Mouse (Mus musculus) lung, embryonic 15.5 days (tissue): ENCODE measurements around the gene Asb16. TPM values are rescaled to one million over a fixed set of nuclear protein-coding genes. Genes with fewer than 3 reads are reported as not detected.
A peak's percentile ranks its signal among the peaks of the same experiment; 100 is the strongest.

Experiments
- ATAC-seq: fragments of 200-750 bp; cut with Nextera tagmentation; 2 replicates; pipeline ENCODE4 v1.8.0; 2017; ENCODE audit warnings: moderate number of reproducible peaks, borderline replicate concordance; ENCODE audit not compliant: low FRiP score, low TSS enrichment; ENCODE audit errors: extremely low read depth
- H3K27ac ChIP-seq: fragments of 300-500 bp; sonication (generic); 2 replicates; pipeline ENCODE4 v1.5.1; 2015; ENCODE audit warnings: moderate library complexity, mild to moderate bottlenecking, inconsistent platforms
- H3K27me3 ChIP-seq: fragments of 300-500 bp; sonication (generic); 2 replicates; pipeline ENCODE4 v1.6.1; 2015; ENCODE audit warnings: inconsistent platforms
- H3K36me3 ChIP-seq: fragments of 300-500 bp; sonication (generic); 2 replicates; pipeline ENCODE4 v1.6.1; 2015; ENCODE audit warnings: inconsistent platforms
- H3K4me1 ChIP-seq: fragments of 300-500 bp; sonication (generic); 2 replicates; pipeline ENCODE4 v1.6.1; 2015; ENCODE audit warnings: inconsistent platforms
- H3K4me2 ChIP-seq: fragments of 300-500 bp; sonication (generic); 2 replicates; pipeline ENCODE4 v1.6.1; 2015; ENCODE audit warnings: inconsistent platforms, mild to moderate bottlenecking, moderate library complexity
- H3K4me3 ChIP-seq: fragments of 300-500 bp; sonication (generic); 2 replicates; pipeline ENCODE4 v1.5.1; 2015; ENCODE audit warnings: mild to moderate bottlenecking, inconsistent platforms
- H3K9ac ChIP-seq: fragments of 300-500 bp; sonication (generic); 2 replicates; pipeline ENCODE4 v1.6.1; 2015; ENCODE audit warnings: inconsistent platforms
- H3K9me3 ChIP-seq: fragments of 300-500 bp; sonication (generic); 2 replicates; pipeline ENCODE4 v1.6.1; 2016; ENCODE audit warnings: inconsistent platforms
- WGBS: fragments of 180-500 bp; shearing (Covaris S2); methylation state at CpG from one replicate; pipeline ENCODE4 v1.1.7; 2015; 5-methylcytosine and 5-hydroxymethylcytosine counted together
- polyA plus RNA-seq: library from polyadenylated mRNA; unstranded; fragments of >200 nt; fragmentation: Nextera tagmentation; extraction: Ambion mirVana; gene quantifications from 2 replicates; pipeline ENCODE4 v1.2.1, GENCODE M21; 2015

Asb16 gene
- polyA plus RNA-seq, 1 experiment from 2014 or later = 0.10 TPM

GRCm38 (mm10) chr11:102316572-102317297 is 48.2 kb downstream of the Asb16 start:
- Histone ChIP-seq H3K9me3 (no peaks in the 10 kb centered on the region), H3K9ac (peak overlapping the region; percentile 100), H3K4me1 (peaks cover 22% of the 10 kb centered on the region), H3K4me2 (peak overlapping the region; percentile 90), H3K36me3 (peaks cover 32% of the 10 kb centered on the region), H3K27ac (peak overlapping the region; percentile 99), H3K27me3 (no peaks in the 10 kb centered on the region), H3K4me3 (peak overlapping the region; percentile 99)
- ATAC-seq = peak; percentile 36
- 1% methylated on average over 49 of the region's 80 CpGs for WGBS

GRCm38 (mm10) chr11:102317298-102317900 is 48.9 kb downstream of the Asb16 start:
- Histone ChIP-seq H3K27ac (peak overlapping the region; percentile 99), H3K9ac (peak overlapping the region; percentile 100), H3K4me3 (peak overlapping the region; percentile 99), H3K4me2 (peak overlapping the region; percentile 90), H3K36me3 (peaks cover 27% of the 10 kb centered on the region), H3K4me1 (peaks cover 22% of the 10 kb centered on the region), H3K27me3 (no peaks in the 10 kb centered on the region), H3K9me3 (no peaks in the 10 kb centered on the region)
- peak; percentile 3; the same call in 1 of the 2 replicates for ATAC-seq
- WGBS = under 1% methylated on average over 58 of the region's 87 CpGs

- Histone ChIP-seq H3K4me2 (peak overlapping the region; percentile 90), H3K4me3 (peak overlapping the region; percentile 99), H3K27ac (peak overlapping the region; percentile 99), H3K36me3 (peaks cover 21% of the 10 kb centered on the region), H3K27me3 (no peaks in the 10 kb centered on the region), H3K9ac (peak overlapping the region; percentile 100), H3K9me3 (no peaks in the 10 kb centered on the region), H3K4me1 (peaks cover 24% of the 10 kb centered on the region)
- ATAC-seq = peak; percentile 66
- WGBS = under 1% methylated on average over 39 of the region's 77 CpGs
Measured at GRCm38 (mm10) chr11:102317901-102318575, 49.5 kb downstream of the Asb16 start.

GRCm38 (mm10) chr11:102318576-102319409 is 50.2 kb downstream of the Asb16 start:
- Histone ChIP-seq H3K4me3 (peak overlapping the region; percentile 99), H3K27me3 (no peaks in the 10 kb centered on the region), H3K4me1 (peaks cover 31% of the 10 kb centered on the region), H3K9me3 (no peaks in the 10 kb centered on the region), H3K36me3 (peaks cover 13% of the 10 kb centered on the region), H3K4me2 (peak overlapping the region; percentile 90), H3K9ac (peak overlapping the region; percentile 100), H3K27ac (peak overlapping the region; percentile 99)
- under 1% methylated on average over 70 of the region's 84 CpGs for WGBS
- ATAC-seq = peak; percentile 21; the same call in 1 of the 2 replicates

GRCm38 (mm10) chr11:102319410-102319792 is 50.9 kb downstream of the Asb16 start, which contains the start of gene Ubtf:
Gene Ubtf (minus strand): TSS chr11:102319742.
- peak within 1 kb of the TSS; percentile 90 for H3K4me2 ChIP-seq
- peak within 1 kb of the TSS; percentile 100 for H3K9ac ChIP-seq
- H3K36me3 ChIP-seq = peaks cover 7% of the 10 kb centered on the region
- H3K9me3 ChIP-seq = no peaks in the 10 kb centered on the region
- H3K27ac ChIP-seq = peak within 1 kb of the TSS; percentile 99
- WGBS = under 1% methylated on average over 25 of the region's 25 CpGs
- peak within 1 kb of the TSS; percentile 99 for H3K4me3 ChIP-seq
- ATAC-seq = no peak; the same call in 1 of the 2 replicates
- H3K4me1 ChIP-seq = peaks cover 31% of the 10 kb centered on the region
- H3K27me3 ChIP-seq = no peaks in the 10 kb centered on the region

- peak overlapping the region; percentile 99 for H3K27ac ChIP-seq
- no peak for ATAC-seq
- H3K4me3 ChIP-seq = peak overlapping the region; percentile 99
- peaks cover under 1% of the 10 kb centered on the region; the same call in 1 of the 2 replicates for H3K36me3 ChIP-seq
- no peaks in the 10 kb centered on the region for H3K27me3 ChIP-seq
- peak overlapping the region; percentile 90 for H3K4me2 ChIP-seq
- H3K9ac ChIP-seq = peak overlapping the region; percentile 100
- no peaks in the 10 kb centered on the region for H3K9me3 ChIP-seq
- H3K4me1 ChIP-seq = peaks cover 31% of the 10 kb centered on the region
- WGBS = under 1% methylated on average over 38 of the region's 38 CpGs
Measured at GRCm38 (mm10) chr11:102319941-102320685, 51.6 kb downstream of the Asb16 start.

GRCm38 (mm10) chr11:102320686-102321005 is 52.1 kb downstream of the Asb16 start:
- Histone ChIP-seq H3K4me2 (peak overlapping the region; percentile 90), H3K4me1 (peaks cover 26% of the 10 kb centered on the region), H3K9me3 (no peaks in the 10 kb centered on the region), H3K27me3 (no peaks in the 10 kb centered on the region), H3K4me3 (peak overlapping the region; percentile 99), H3K9ac (peak overlapping the region; percentile 100), H3K27ac (peak overlapping the region; percentile 99), H3K36me3 (no peaks in the 10 kb centered on the region)
- WGBS = 12% methylated on average over 10 of the region's 10 CpGs
- no peak for ATAC-seq

- no peak overlapping the region for H3K9ac ChIP-seq
- H3K4me2 ChIP-seq = no peak overlapping the region
- no peaks in the 10 kb centered on the region for H3K36me3 ChIP-seq
- no peaks in the 10 kb centered on the region for H3K9me3 ChIP-seq
- no peak overlapping the region for H3K27ac ChIP-seq
- H3K4me3 ChIP-seq = no peak overlapping the region
- peaks cover 17% of the 10 kb centered on the region; the same call in 1 of the 2 replicates for H3K4me1 ChIP-seq
- no peak for ATAC-seq
- no peaks in the 10 kb centered on the region for H3K27me3 ChIP-seq
- 75% methylated on average over 6 of the region's 6 CpGs for WGBS
Measured at GRCm38 (mm10) chr11:102321931-102322330, 53.4 kb downstream of the Asb16 start.

- H3K36me3 ChIP-seq = no peaks in the 10 kb centered on the region
- no peak overlapping the region for H3K9ac ChIP-seq
- 39% methylated on average over 1 of the region's 1 CpGs for WGBS
- H3K4me3 ChIP-seq = no peak overlapping the region
- H3K27ac ChIP-seq = no peak overlapping the region
- no peak overlapping the region for H3K4me2 ChIP-seq
- H3K9me3 ChIP-seq = no peaks in the 10 kb centered on the region
- H3K27me3 ChIP-seq = no peaks in the 10 kb centered on the region
- no peak for ATAC-seq
- H3K4me1 ChIP-seq = peaks cover 17% of the 10 kb centered on the region; the same call in 1 of the 2 replicates
Measured at GRCm38 (mm10) chr11:102323516-102323915, 55.0 kb downstream of the Asb16 start.

- no peak for ATAC-seq
- WGBS = 48% methylated on average over 5 of the region's 5 CpGs
- no peak overlapping the region for H3K4me2 ChIP-seq
- 0 out of 2 replicates have a peak, but pooled peaks cover 9% of the 10 kb centered on the region for H3K4me1 ChIP-seq
- no peaks in the 10 kb centered on the region for H3K36me3 ChIP-seq
- no peaks in the 10 kb centered on the region for H3K9me3 ChIP-seq
- no peak overlapping the region for H3K4me3 ChIP-seq
- H3K9ac ChIP-seq = no peak overlapping the region
- no peak overlapping the region for H3K27ac ChIP-seq
- no peaks in the 10 kb centered on the region for H3K27me3 ChIP-seq
Measured at GRCm38 (mm10) chr11:102327250-102327649, 58.7 kb downstream of the Asb16 start.
